Mouse (Mus musculus) right cerebral cortex, postnatal 10 days (tissue): Measurements from ENCODE around the gene Cnn3.

Source experiments
- DNase-seq, 2 experiments: peaks; one replicate each; pipeline ENCODE4 v3.0.0; 2021; ENCODE audit warnings: low spot score in 2 of 2

The Cnn3 gene

GRCm38 (mm10) chr3:121425861-121426620 lies at the start of gene Cnn3:
Gene Cnn3 (plus strand): TSS chr3:121426497.
- peak; percentile 93 to 94 for DNase-seq

- no peak for DNase-seq
Measured at GRCm38 (mm10) chr3:121378708-121379612, 47.3 kb upstream of the Cnn3 start.

GRCm38 (mm10) chr3:121379699-121380098 lies 46.6 kb upstream of the Cnn3 start:
- no peak for DNase-seq

GRCm38 (mm10) chr3:121387471-121388009 lies 38.8 kb upstream of the Cnn3 start:
- DNase-seq: no peak

- no peak for DNase-seq
Measured at GRCm38 (mm10) chr3:121389366-121389765, 36.9 kb upstream of the Cnn3 start.

- peak; percentile 37 to 39 for DNase-seq
Measured at GRCm38 (mm10) chr3:121389860-121390530, 36.3 kb upstream of the Cnn3 start.

GRCm38 (mm10) chr3:121390724-121391123 lies 35.6 kb upstream of the Cnn3 start:
- DNase-seq: no peak

GRCm38 (mm10) chr3:121395588-121396295 lies 30.6 kb upstream of the Cnn3 start:
- DNase-seq: no peak

GRCm38 (mm10) chr3:121396561-121396960 lies 29.7 kb upstream of the Cnn3 start:
- DNase-seq: no peak

GRCm38 (mm10) chr3:121397007-121397406 lies 29.3 kb upstream of the Cnn3 start:
- DNase-seq: no peak

GRCm38 (mm10) chr3:121401384-121401783 lies 24.9 kb upstream of the Cnn3 start:
- no peak for DNase-seq

GRCm38 (mm10) chr3:121402096-121402495 lies 24.2 kb upstream of the Cnn3 start:
- DNase-seq: no peak

- DNase-seq: no peak
Measured at GRCm38 (mm10) chr3:121403449-121403848, 22.8 kb upstream of the Cnn3 start.

GRCm38 (mm10) chr3:121405101-121405500 lies 21.2 kb upstream of the Cnn3 start:
- DNase-seq: no peak

- no peak for DNase-seq
Measured at GRCm38 (mm10) chr3:121407417-121407816, 18.9 kb upstream of the Cnn3 start.

- DNase-seq: no peak
Measured at GRCm38 (mm10) chr3:121408386-121408785, 17.9 kb upstream of the Cnn3 start.

- no peak for DNase-seq
Measured at GRCm38 (mm10) chr3:121411450-121411849, 14.8 kb upstream of the Cnn3 start.

GRCm38 (mm10) chr3:121416171-121417154 lies 9.8 kb upstream of the Cnn3 start:
- no peak for DNase-seq

- DNase-seq: no peak
Measured at GRCm38 (mm10) chr3:121417379-121418250, 8.7 kb upstream of the Cnn3 start.
